Mouse (Mus musculus) liver, embryonic 14.5 days (tissue): ENCODE results near the gene Apoe.

ENCODE experiments used
- CTCF ChIP-seq: IDR thresholded peaks from 2 replicates; pipeline ENCODE4 v1.5.1; 2016; ENCODE audit warnings: antibody characterized with exemption, low read depth, control low read depth
- EP300 ChIP-seq: IDR thresholded peaks from 2 replicates; pipeline ENCODE4 v1.6.1; 2016; ENCODE audit warnings: antibody characterized with exemption, low read depth

DNA sequence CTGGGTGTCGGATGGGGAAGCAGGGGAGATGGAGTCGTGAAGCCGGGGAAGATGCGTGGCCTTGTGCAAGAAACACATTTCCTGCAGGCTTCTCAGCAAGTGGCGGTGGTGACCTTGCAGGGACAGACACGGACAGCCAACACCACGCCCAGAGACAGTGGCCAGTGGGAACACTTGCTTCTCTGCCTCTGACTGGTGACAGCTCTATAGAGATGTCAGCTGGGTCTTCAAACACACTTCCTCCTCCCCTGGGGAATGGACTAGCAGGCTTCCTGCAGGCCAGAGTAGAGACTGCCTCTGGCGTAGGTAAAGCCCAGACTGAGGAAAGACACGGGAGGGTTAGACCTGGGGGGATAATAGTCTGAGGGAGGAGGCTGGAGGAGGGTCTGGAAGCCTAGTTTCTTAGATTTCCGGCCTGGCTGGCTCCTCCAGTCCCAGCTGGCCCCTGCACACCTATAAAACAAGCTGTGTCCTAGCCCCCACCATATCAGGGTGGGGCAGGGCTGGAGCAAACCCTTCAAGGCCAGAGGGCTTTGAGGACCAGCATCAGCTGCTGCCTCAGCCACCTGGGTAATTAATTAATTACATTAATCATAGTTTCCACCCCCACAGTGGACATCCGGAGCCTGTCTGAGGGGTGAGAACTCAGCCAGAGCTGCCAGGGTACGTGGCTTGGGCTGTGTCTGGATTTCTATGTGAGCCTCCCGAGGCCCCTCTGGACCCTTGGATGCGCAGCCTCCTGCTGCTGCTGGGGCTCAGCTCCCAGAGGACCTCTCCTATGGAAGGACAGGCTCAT, 45.8 kb upstream of the Apoe start:
- TF ChIP-seq CTCF (no peak), EP300 (no peak)
